Mouse (Mus musculus) ES-Bruce4 (cell line): ENCODE measurements around the gene Lgr5.

Experiments used
- CTCF ChIP-seq: IDR thresholded peaks from one replicate; pipeline ENCODE4 v1.8.1; 2011; ENCODE audit warnings: low read depth, low read length
- EP300 ChIP-seq: IDR thresholded peaks from 2 replicates; pipeline ENCODE4 v1.6.1; 2011; ENCODE audit warnings: low read depth, low read length; ENCODE audit not compliant: insufficient read depth
- POLR2A ChIP-seq: IDR thresholded peaks from one replicate; pipeline ENCODE4 v1.8.1; 2011; ENCODE audit warnings: low read length; ENCODE audit not compliant: insufficient read depth

DNA sequence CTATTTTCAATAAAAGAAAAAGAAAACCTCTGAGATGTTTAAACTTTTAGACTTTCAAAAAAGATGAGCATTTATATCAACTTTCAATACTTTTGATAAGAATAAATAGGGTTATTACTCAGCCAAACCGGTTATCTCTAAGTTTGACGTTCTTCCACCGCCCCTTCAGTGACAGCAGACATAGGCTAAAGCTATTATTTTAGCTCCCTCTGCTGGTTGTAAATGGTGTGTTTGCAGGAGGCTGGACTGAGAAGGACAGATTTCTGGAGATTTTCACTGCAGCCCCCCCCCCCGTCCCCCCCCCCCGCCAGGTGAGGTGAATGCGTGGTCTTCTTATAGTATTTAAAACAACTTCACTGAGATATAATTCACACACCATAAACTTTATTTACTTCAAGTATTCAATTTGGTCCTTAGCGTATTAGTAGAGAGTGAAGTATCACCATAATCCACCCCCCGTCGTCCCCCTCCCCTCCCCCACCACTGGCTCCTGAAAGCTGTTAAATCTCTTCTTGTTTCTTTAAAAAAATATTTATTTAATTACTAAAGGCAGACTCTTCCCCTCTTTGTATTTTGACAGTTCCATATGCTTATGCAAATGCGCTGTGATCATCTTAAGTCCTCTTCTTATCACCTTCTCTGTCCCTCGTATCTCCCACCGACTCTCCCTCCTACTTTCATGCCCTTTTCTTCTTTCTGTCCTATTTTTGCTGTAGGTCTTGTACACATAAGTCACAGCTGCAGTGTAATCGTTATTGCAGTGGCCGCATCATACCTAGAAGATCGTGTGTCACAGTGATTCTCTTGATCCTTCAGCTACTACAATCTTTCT is 30.1 kb upstream of the Lgr5 start:
- no peak for TF ChIP-seq EP300
- TF ChIP-seq POLR2A: no peak
- no peak for TF ChIP-seq CTCF
